Mouse (Mus musculus) R1 (cell line): ENCODE results near the gene Pitpnm1.

ENCODE experiments used
- DNase-seq: peaks from one replicate; pipeline ENCODE4 v3.0.0-alpha.2; 2018; ENCODE audit warnings: low read depth, low spot score

Pitpnm1 gene

GRCm38 (mm10) chr19:4154437-4155222, 54.8 kb downstream of the Pitpnm1 start:
- DNase-seq = peak; percentile 35

- no peak for DNase-seq
These were observed 55.6 kb downstream of the Pitpnm1 start for GRCm38 (mm10) chr19:4155223-4156072.

GRCm38 (mm10) chr19:4156073-4156579, 56.3 kb downstream of the Pitpnm1 start:
- no peak for DNase-seq

GRCm38 (mm10) chr19:4156771-4157170, 57.0 kb downstream of the Pitpnm1 start:
- DNase-seq = no peak

- DNase-seq = no peak
These were observed 59.3 kb downstream of the Pitpnm1 start for GRCm38 (mm10) chr19:4159049-4159448.

- peak; percentile 97 for DNase-seq
These were observed 63.1 kb downstream of the Pitpnm1 start, which contains the start of gene Rps6kb2 for GRCm38 (mm10) chr19:4162646-4163542. Rps6kb2 (minus strand) TSS chr19:4163354.

GRCm38 (mm10) chr19:4163543-4163887, 63.7 kb downstream of the Pitpnm1 start:
- no peak for DNase-seq
